Mouse (Mus musculus) kidney, embryonic 14.5 days (tissue): Measurements from ENCODE around the gene Gm33543. TPM values are rescaled to one million over a fixed set of nuclear protein-coding genes. Genes with fewer than 3 reads are reported as not detected.

Experiments used
- ATAC-seq: fragments of 200-750 bp; cut with Nextera tagmentation; 2 replicates; pipeline ENCODE4 v1.8.0; 2017; ENCODE audit warnings: moderate number of reproducible peaks, mild to moderate bottlenecking, moderate TSS enrichment, moderate library complexity; ENCODE audit not compliant: low FRiP score, low TSS enrichment
- H3K27ac ChIP-seq: fragments of 300-500 bp; sonication (generic); 2 replicates; pipeline ENCODE4 v1.5.1; 2014; ENCODE audit warnings: low read depth, mild to moderate bottlenecking, low read length, moderate library complexity, mixed read lengths
- H3K27me3 ChIP-seq: fragments of 300-500 bp; sonication (generic); 2 replicates; pipeline ENCODE4 v1.6.1; 2014; ENCODE audit warnings: mild to moderate bottlenecking, low read length; ENCODE audit not compliant: control insufficient read depth, insufficient read depth
- H3K36me3 ChIP-seq: fragments of 300-500 bp; sonication (generic); 2 replicates; pipeline ENCODE4 v1.6.1; 2014; ENCODE audit warnings: low read length, mixed read lengths; ENCODE audit not compliant: control insufficient read depth, insufficient read depth
- H3K4me1 ChIP-seq: fragments of 300-500 bp; sonication (generic); 2 replicates; pipeline ENCODE4 v1.6.1; 2014; ENCODE audit warnings: low read length, mixed read lengths; ENCODE audit not compliant: control insufficient read depth, insufficient read depth
- H3K4me2 ChIP-seq: fragments of 300-500 bp; sonication (generic); replicated peaks from 2 replicates; pipeline ENCODE4 v1.6.1; 2014; ENCODE audit warnings: low read depth, mild to moderate bottlenecking, low read length
- H3K4me3 ChIP-seq: fragments of 300-500 bp; sonication (generic); 2 replicates; pipeline ENCODE4 v1.5.1; 2014; ENCODE audit warnings: mild to moderate bottlenecking, low read length
- H3K9ac ChIP-seq: fragments of 300-500 bp; sonication (generic); 2 replicates; pipeline ENCODE4 v1.6.1; 2014; ENCODE audit warnings: low read depth, mild to moderate bottlenecking, low read length, moderate library complexity
- H3K9me3 ChIP-seq: fragments of 300-500 bp; sonication (generic); 2 replicates; pipeline ENCODE4 v1.6.1; 2016; ENCODE audit warnings: low read length; ENCODE audit not compliant: control insufficient read depth
- WGBS: fragments of 180-500 bp; shearing (Covaris S2); extraction: QIAGEN DNeasy Blood & Tissue Kit; methylation state at CpG from one replicate; pipeline ENCODE4 v1.1.7; 2014; 5-methylcytosine and 5-hydroxymethylcytosine counted together
- polyA plus RNA-seq: library from polyadenylated mRNA; unstranded; fragments of >200 nt; fragmentation: Nextera tagmentation; extraction: Ambion mirVana; gene quantifications from 2 replicates; pipeline ENCODE4 v1.2.1, GENCODE M21; 2014

Gene Gm33543
- polyA plus RNA-seq, 1 experiment from 2014 or later = not detected

DNA sequence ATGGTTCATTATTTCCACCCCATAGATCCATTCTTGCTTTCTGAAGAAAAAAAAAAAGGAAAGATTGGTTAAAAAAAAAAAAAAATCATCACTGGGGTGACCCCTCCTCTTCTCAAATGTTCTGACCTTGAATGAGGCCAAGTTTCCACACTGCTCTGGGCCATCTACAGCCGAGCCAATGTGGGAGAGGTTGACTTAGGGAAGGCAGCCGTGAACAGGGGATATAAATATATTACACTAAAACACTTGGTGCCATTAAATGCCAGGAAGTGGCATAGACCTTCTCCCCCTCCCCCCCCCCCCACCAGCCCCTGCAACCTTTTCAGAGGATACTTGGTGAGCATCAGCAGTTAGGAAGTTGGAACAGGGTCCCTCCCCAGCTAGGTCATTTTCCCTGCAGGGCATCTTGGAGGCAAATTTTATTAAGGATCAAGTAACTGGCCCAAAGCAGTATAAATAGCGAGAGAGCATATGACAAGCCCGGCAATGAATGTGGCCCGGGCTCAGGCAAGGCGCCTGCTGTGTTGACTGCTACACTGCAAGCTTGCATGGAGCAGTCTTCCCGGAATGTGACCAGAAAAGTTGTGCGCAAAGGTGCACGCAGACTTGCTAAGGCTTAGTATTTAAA is 68.6 kb downstream of the Gm33543 start:
- 0 out of 2 replicates have a peak overlapping the region, but pooled peaks have one; percentile 19 for H3K27ac ChIP-seq
- no peaks in the 10 kb centered on the region for H3K27me3 ChIP-seq
- no peak overlapping the region for H3K4me2 ChIP-seq
- WGBS = 43% methylated on average over 9 of the region's 9 CpGs
- H3K4me1 ChIP-seq = no peaks in the 10 kb centered on the region
- ATAC-seq = peak; percentile 81
- no peak overlapping the region for H3K9ac ChIP-seq
- no peaks in the 10 kb centered on the region for H3K9me3 ChIP-seq
- H3K4me3 ChIP-seq = no peak overlapping the region
- no peaks in the 10 kb centered on the region for H3K36me3 ChIP-seq

Other genes with a start within 250 kb of the Gm33543 start
- 0.59 TPM in 1 of 2 replicates, not detected in the other for gene Anapc15-ps, start 169.5 kb downstream of the Gm33543 start, polyA plus RNA-seq
- gene Eea1, start 97.7 kb upstream of the Gm33543 start, polyA plus RNA-seq = 15.5 and 20.0 TPM in 2 replicates